28 mouse cellular contexts compared by ENCODE assay signal in the genomic region with DNA sequence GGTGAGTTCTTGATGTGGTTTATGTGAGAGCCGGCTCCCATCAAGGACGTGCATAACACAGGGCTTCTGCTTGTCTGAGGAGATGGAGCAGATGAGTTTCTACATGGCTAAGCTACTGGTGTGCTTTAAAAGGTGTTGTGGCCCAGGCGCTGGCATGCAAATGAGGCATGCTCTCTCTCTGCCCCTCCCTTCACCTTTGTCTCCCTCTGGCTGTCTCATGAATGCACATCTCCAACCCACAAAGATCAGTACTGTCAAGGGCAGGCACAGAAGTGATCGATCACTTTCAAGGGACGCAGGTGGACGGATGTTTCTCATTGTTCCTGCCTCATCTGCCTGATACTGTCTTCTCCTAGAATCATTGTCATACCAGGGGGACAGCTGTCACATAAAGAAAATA. TPM values are rescaled to one million over a fixed set of nuclear protein-coding genes. Genes with fewer than 3 reads are reported as not detected.
DNase-seq lines count a peak whose midpoint lies in the region; ATAC-seq and TF ChIP-seq lines count a peak whose summit lies in the region.
"Had no signal": no experiment of that assay in that cellular context is flagged by ENCODE, and none has a peak within 500 bp of the region (broad histone marks: within the 10 kb centered on the region; RNA-seq: fewer than 3 reads in every experiment).

No protein-coding gene starts in this region.

- ATAC-seq in hindbrain, embryonic 11.5 days (ENCODE audit: low FRiP score) = peak; percentile 66
- ATAC-seq in hindbrain, embryonic 16.5 days = no peak
- ATAC-seq: forebrain, embryonic 15.5 days; inflammation-experienced regulatory T-cells, adult 6 months; intestine, embryonic 16.5 days had no signal

- TF ChIP-seq POLR2A in CH12.LX (IDR thresholded peaks at IDR 0.05; ENCODE audit: low read depth, low read length) = no peak

- WGBS in hindbrain, embryonic 11.5 days = 52% methylated on average over 6 of the region's 6 CpGs
- 54% methylated on average over 6 of the region's 6 CpGs for WGBS in hindbrain, embryonic 16.5 days

- dilution Hi-C loops in CH12.LX (cut with MboI; ENCODE audit: extremely low pct_ligation_motif_present, extremely low pct_unique_long_range_greater_than_20kb, low sequenced_read_pairs) = no loop called here

- H3K4me1 ChIP-seq in hindbrain, embryonic 11.5 days (replicated peaks; ENCODE audit: control insufficient read depth, insufficient read depth, low read length) = no peaks in the 10 kb centered on the region
- no peaks in the 10 kb centered on the region for H3K4me1 ChIP-seq in hindbrain, embryonic 16.5 days (ENCODE audit: control insufficient read depth, insufficient read depth, low read depth, low read length)
- peaks cover 2 to 20% of the 10 kb centered on the region in 2 experiments; a peak in 2 of 4 replicates for H3K4me1 ChIP-seq in CH12.LX (ENCODE audit: control insufficient read depth in 1 of 2, insufficient read depth in 2 of 2)
- H3K4me1 ChIP-seq: embryonic facial prominence, embryonic 12.5 days; embryonic facial prominence, embryonic 15.5 days; forebrain, embryonic 15.5 days; heart, embryonic 15.5 days; hindbrain, embryonic 15.5 days had no signal

- H3K79me2 ChIP-seq in CH12.LX (replicated peaks; ENCODE audit: control insufficient read depth, extremely low read depth, insufficient read depth, poor library complexity, severe bottlenecking) = no peaks in the 10 kb centered on the region

- H3K36me3 ChIP-seq in hindbrain, embryonic 11.5 days (ENCODE audit: control insufficient read depth, insufficient read depth, low read length) = no peaks in the 10 kb centered on the region
- H3K36me3 ChIP-seq in hindbrain, embryonic 16.5 days (ENCODE audit: control insufficient read depth, insufficient read depth, low read length) = no peaks in the 10 kb centered on the region
- H3K36me3 ChIP-seq in CH12.LX (replicated peaks in 1 of 2; ENCODE audit: control insufficient read depth in 1 of 2, insufficient read depth in 1 of 2, low read length in 1 of 2) = no peaks in the 10 kb centered on the region
- no peaks in the 10 kb centered on the region for H3K36me3 ChIP-seq in splenic B cell, adult 2 months (ENCODE audit: control insufficient read depth, insufficient read depth, low read length, poor library complexity, severe bottlenecking)
- H3K36me3 ChIP-seq: forebrain, embryonic 15.5 days had no signal

- H3K4me3 ChIP-seq in hindbrain, embryonic 11.5 days (ENCODE audit: low read depth, low read length) = no peak overlapping the region
- no peak overlapping the region for H3K4me3 ChIP-seq in hindbrain, embryonic 16.5 days (ENCODE audit: low read length)
- H3K4me3 ChIP-seq in CH12.LX (replicated peaks in 1 of 3; ENCODE audit: low read depth in 2 of 3, low read length in 2 of 3, poor library complexity in 1 of 3) = no peak overlapping the region
- H3K4me3 ChIP-seq: embryonic facial prominence, embryonic 12.5 days; embryonic facial prominence, embryonic 15.5 days; forebrain, embryonic 15.5 days; heart, adult 2 months; heart, embryonic 15.5 days; hindbrain, embryonic 15.5 days had no signal

- no peaks in the 10 kb centered on the region for H3K9me3 ChIP-seq in hindbrain, embryonic 11.5 days (ENCODE audit: control insufficient read depth, low read length)
- peaks cover 4% of the 10 kb centered on the region for H3K9me3 ChIP-seq in hindbrain, embryonic 16.5 days (ENCODE audit: control insufficient read depth, low read length)
- peaks cover 3% of the 10 kb centered on the region for H3K9me3 ChIP-seq in CH12.LX (replicated peaks; ENCODE audit: low read length)
- H3K9me3 ChIP-seq: embryonic facial prominence, embryonic 12.5 days; embryonic facial prominence, embryonic 15.5 days; forebrain, embryonic 15.5 days; heart, embryonic 15.5 days; hindbrain, embryonic 15.5 days had no signal

- no peak for TF ChIP-seq CTCF in CH12.LX (conservative IDR thresholded peaks at IDR 0.05 in 1 of 2, IDR thresholded peaks at IDR 0.05 in 1 of 2; ENCODE audit: low read depth in 2 of 2, low read length in 2 of 2)

- peak; percentile 43 for DNase-seq in hindbrain, embryonic 11.5 days (ENCODE audit: low spot score)
- DNase-seq in CH12.LX (ENCODE audit: extremely low read depth) (peak; percentile 31), R1 (ENCODE audit: low read depth, low spot score) (peak; percentile 57)
- peak; percentile 50 for DNase-seq in splenic B cell, adult 2 months (ENCODE audit: low read depth, low spot score)
- no peak for DNase-seq in lung, postnatal 10 days
- DNase-seq in spleen, postnatal 10 days (ENCODE audit: low spot score in 2 of 2) = no peak
- DNase-seq: adrenal gland, adult 2 months; adrenal gland, postnatal 14 days; cerebellum, adult 11 months; cerebellum, adult 2 months; cerebellum, adult 9-11 months; cerebellum, postnatal 25 days; gastrocnemius, postnatal 10 days; gastrocnemius, postnatal 36 days; heart, adult 2 months; heart, postnatal 10 days; heart, postnatal 36 days; kidney, adult 18-20 months; kidney, adult 9 months had no signal

- no peak overlapping the region for H3K9ac ChIP-seq in hindbrain, embryonic 11.5 days (ENCODE audit: low read depth, low read length)
- H3K9ac ChIP-seq in hindbrain, embryonic 16.5 days (ENCODE audit: low read depth, low read length) = no peak overlapping the region
- H3K9ac ChIP-seq in CH12.LX (ENCODE audit: insufficient read depth, low read depth) = no peak overlapping the region
- H3K9ac ChIP-seq: embryonic facial prominence, embryonic 12.5 days; embryonic facial prominence, embryonic 15.5 days; forebrain, embryonic 15.5 days; heart, embryonic 15.5 days; hindbrain, embryonic 15.5 days had no signal

- H3K27me3 ChIP-seq in hindbrain, embryonic 11.5 days (ENCODE audit: control insufficient read depth, insufficient read depth, low read length) = no peaks in the 10 kb centered on the region
- H3K27me3 ChIP-seq in hindbrain, embryonic 16.5 days (replicated peaks; ENCODE audit: control insufficient read depth, insufficient read depth, low read length) = no peaks in the 10 kb centered on the region
- H3K27me3 ChIP-seq in CH12.LX (replicated peaks) = no peaks in the 10 kb centered on the region
- H3K27me3 ChIP-seq in splenic B cell, adult 2 months (ENCODE audit: control insufficient read depth, insufficient read depth, low read length, poor library complexity, severe bottlenecking) = no peaks in the 10 kb centered on the region
- H3K27me3 ChIP-seq: embryonic facial prominence, embryonic 12.5 days; embryonic facial prominence, embryonic 15.5 days; forebrain, embryonic 15.5 days; heart, embryonic 15.5 days; hindbrain, embryonic 15.5 days had no signal

- no peak overlapping the region for H3K4me2 ChIP-seq in hindbrain, embryonic 11.5 days (replicated peaks; ENCODE audit: low read depth, low read length)
- H3K4me2 ChIP-seq in hindbrain, embryonic 16.5 days (ENCODE audit: low read length) = no peak overlapping the region
- H3K4me2 ChIP-seq in CH12.LX (ENCODE audit: insufficient read depth, low read depth, poor library complexity, severe bottlenecking) = no peak overlapping the region
- H3K4me2 ChIP-seq: embryonic facial prominence, embryonic 12.5 days; embryonic facial prominence, embryonic 15.5 days; forebrain, embryonic 15.5 days; heart, embryonic 11.5 days; heart, embryonic 15.5 days; hindbrain, embryonic 15.5 days had no signal

- in situ Hi-C loops in CH12.LX (cut with MboI; ENCODE audit: low pct_ligation_motif_present, low pct_unique_long_range_greater_than_20kb, low sequenced_read_pairs) = no loop called here

- no peak overlapping the region for H3K27ac ChIP-seq in hindbrain, embryonic 11.5 days (ENCODE audit: low read depth, low read length)
- H3K27ac ChIP-seq in hindbrain, embryonic 16.5 days (ENCODE audit: low read depth, low read length) = no peak overlapping the region
- no peak overlapping the region for H3K27ac ChIP-seq in CH12.LX (ENCODE audit: insufficient read depth, low read depth)
- H3K27ac ChIP-seq: embryonic facial prominence, embryonic 12.5 days; forebrain, embryonic 15.5 days; heart, adult 2 months; heart, embryonic 15.5 days; hindbrain, embryonic 15.5 days had no signal

- TF ChIP-seq EP300 in CH12.LX (IDR thresholded peaks at IDR 0.05; ENCODE audit: low read length) = no peak

- no peak; the same call in 1 of the 2 replicates for TF ChIP-seq RAD21 in CH12.LX (IDR thresholded peaks at IDR 0.05; ENCODE audit: low read depth, low read length)

TF ChIP-seq in CH12.LX, 34 proteins besides CTCF, POLR2A, EP300 and RAD21:
- TF ChIP-seq RCOR1 (conservative IDR thresholded peaks at IDR 0.05; ENCODE audit: low read depth, low read length) (no peak), POLR2AphosphoS2 (IDR thresholded peaks at IDR 0.05; ENCODE audit: low read depth, low read length) (no peak), CHD1 (IDR thresholded peaks at IDR 0.05; ENCODE audit: low read depth, low read length) (no peak), MAZ (IDR thresholded peaks at IDR 0.05; ENCODE audit: low read depth, low read length) (no peak), ETS1 (conservative IDR thresholded peaks at IDR 0.05; ENCODE audit: low read depth, low read length) (no peak), ZKSCAN1 (IDR thresholded peaks at IDR 0.05; ENCODE audit: borderline replicate concordance, low read depth, low read length) (no peak), MAX (IDR thresholded peaks at IDR 0.05; ENCODE audit: low read length) (no peak), IRF4 (IDR thresholded peaks at IDR 0.05; ENCODE audit: low read depth, low read length) (no peak), MEF2A (IDR thresholded peaks at IDR 0.05; ENCODE audit: borderline replicate concordance, low read depth, low read length) (no peak), ELF1 (IDR thresholded peaks at IDR 0.05; ENCODE audit: low read depth, low read length) (no peak), PAX5 (IDR thresholded peaks at IDR 0.05; ENCODE audit: low read length) (no peak), TBP (conservative IDR thresholded peaks at IDR 0.05; ENCODE audit: low read depth, low read length) (no peak), CHD2 (IDR thresholded peaks at IDR 0.05; ENCODE audit: low read length) (no peak), HCFC1 (IDR thresholded peaks at IDR 0.05; ENCODE audit: low read depth, low read length) (no peak), JUND (conservative IDR thresholded peaks at IDR 0.05; ENCODE audit: low read depth, low read length) (no peak), MXI1 (IDR thresholded peaks at IDR 0.05; ENCODE audit: low read depth, low read length) (no peak), MYC (IDR thresholded peaks at IDR 0.05; ENCODE audit: low read depth, low read length) (no peak)
TF ChIP-seq in CH12.LX: peak in this region for 0.

RNA-seq across cellular contexts. Expression of a gene that starts 57.4 kb away (rescaled TPM):
- 4.0 and 6.3 TPM in 2 replicates for polyA plus RNA-seq in hindbrain, embryonic 11.5 days (2014; fragmentation: Nextera tagmentation; extraction: Ambion mirVana)
- polyA plus RNA-seq in hindbrain, embryonic 16.5 days (2015; fragmentation: Nextera tagmentation; extraction: Ambion mirVana) = 0.74 and 0.91 TPM in 2 replicates
- not detected in 2 replicates for total RNA-seq in CH12.LX (2012; rRNA removed)
- not detected in 2 replicates for total RNA-seq in CH12.LX (2014; rRNA removed)
- 0.19 TPM in 1 of 2 replicates, not detected in the other for polyA plus RNA-seq in CH12.LX (2012; ENCODE audit: insufficient read length, low read depth)

Comparison
In these comparisons a context has a peak if more than half of its experiments do, and no peak if none do; other contexts are left out.
1. DNase-seq: peak in hindbrain, embryonic 11.5 days (single experiment), CH12.LX (single experiment), R1 (single experiment) and splenic B cell, adult 2 months (single experiment); none in lung, postnatal 10 days (single experiment) and spleen, postnatal 10 days (0 of 2).